Mouse (Mus musculus) lung, adult 2 months (tissue): ENCODE data around the gene 1600014C23Rik. TPM values are rescaled to one million over a fixed set of nuclear protein-coding genes. Genes with fewer than 3 reads are reported as not detected.

Experiments used
- DNase-seq: peaks from one replicate; pipeline ENCODE4 v3.0.0; 2022
- H3K4me1 ChIP-seq: fragments of 200-500 bp; 2 replicates; pipeline ENCODE4 v1.6.1; 2011; ENCODE audit warnings: low read length; ENCODE audit not compliant: control insufficient read depth, insufficient read depth
- H3K4me3 ChIP-seq: fragments of 200-500 bp; replicated peaks from 2 replicates; pipeline ENCODE3; 2011; ENCODE audit warnings: low read depth, mild to moderate bottlenecking, control low read depth, low read length; ENCODE audit errors: extremely low read depth
- CTCF ChIP-seq: fragments of 200-500 bp; IDR thresholded peaks from 2 replicates; pipeline ENCODE4 v1.5.1; 2011; ENCODE audit warnings: mild to moderate bottlenecking, low read length, control low read depth; ENCODE audit not compliant: insufficient read depth
- POLR2A ChIP-seq: fragments of 200-500 bp; IDR thresholded peaks from 2 replicates; pipeline ENCODE4 v1.6.1; 2011; ENCODE audit warnings: low read depth, mild to moderate bottlenecking, control low read depth, low read length, borderline replicate concordance; ENCODE audit errors: extremely low read depth
- WGBS: fragments of 180-500 bp; shearing (Covaris S2); methylation state at CpG from one replicate; pipeline ENCODE4 v1.1.7; 2018; 5-methylcytosine and 5-hydroxymethylcytosine counted together
- polyA plus RNA-seq: library from polyadenylated mRNA; depleted of rRNA; stranded (reverse); fragments of >200 nt; gene quantifications from 2 replicates; pipeline ENCODE4 v1.2.3, GENCODE M21; 2012

The 1600014C23Rik gene
- polyA plus RNA-seq, 1 experiment = not detected

- 6% methylated on average over 12 of the region's 12 CpGs for WGBS
- no peak for TF ChIP-seq CTCF
- no peak for TF ChIP-seq POLR2A
- H3K4me3 ChIP-seq = no peak overlapping the region
- H3K4me1 ChIP-seq = peaks cover 15% of the 10 kb centered on the region
- DNase-seq = peak; percentile 84
Observed at GRCm38 (mm10) chr17:45766735-45767535, 33.3 kb upstream of the 1600014C23Rik start.

GRCm38 (mm10) chr17:45765914-45766313 is 32.3 kb upstream of the 1600014C23Rik start:
- no peak for DNase-seq
- peaks cover 15% of the 10 kb centered on the region for H3K4me1 ChIP-seq
- no peak overlapping the region for H3K4me3 ChIP-seq
- no peak for TF ChIP-seq CTCF
- TF ChIP-seq POLR2A = no peak
- 80% methylated on average over 3 of the region's 3 CpGs for WGBS

GRCm38 (mm10) chr17:45763188-45763587 is 29.5 kb upstream of the 1600014C23Rik start:
- WGBS = 57% methylated on average over 8 of the region's 8 CpGs
- Histone ChIP-seq H3K4me3 (no peak overlapping the region), H3K4me1 (peaks cover 12% of the 10 kb centered on the region)
- DNase-seq = no peak
- TF ChIP-seq CTCF = no peak
- TF ChIP-seq POLR2A = no peak

DNA sequence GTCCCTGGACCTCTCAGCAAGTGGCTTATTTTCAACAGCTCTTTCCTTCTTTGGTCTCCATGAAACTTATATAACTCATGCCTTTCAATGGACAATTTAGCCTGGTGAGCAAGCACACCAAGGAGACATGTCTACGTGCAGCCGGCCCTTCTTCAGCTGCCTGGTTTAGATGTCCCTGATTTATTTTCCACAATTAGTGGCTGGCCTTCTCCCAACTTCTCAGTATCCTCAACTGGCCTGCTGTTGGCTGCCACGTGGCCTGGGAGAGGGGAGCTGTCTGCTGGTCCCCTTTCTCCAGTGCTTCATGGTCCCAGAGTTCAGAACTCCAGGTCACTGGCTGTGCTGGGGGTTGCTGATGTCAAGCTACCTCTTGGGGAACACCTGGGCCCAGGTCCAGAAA is 28.3 kb upstream of the 1600014C23Rik start:
- H3K4me1 ChIP-seq = peaks cover 8% of the 10 kb centered on the region
- no peak overlapping the region for H3K4me3 ChIP-seq
- 61% methylated on average over 3 of the region's 3 CpGs for WGBS
- no peak for TF ChIP-seq POLR2A
- no peak for TF ChIP-seq CTCF
- no peak for DNase-seq

DNA sequence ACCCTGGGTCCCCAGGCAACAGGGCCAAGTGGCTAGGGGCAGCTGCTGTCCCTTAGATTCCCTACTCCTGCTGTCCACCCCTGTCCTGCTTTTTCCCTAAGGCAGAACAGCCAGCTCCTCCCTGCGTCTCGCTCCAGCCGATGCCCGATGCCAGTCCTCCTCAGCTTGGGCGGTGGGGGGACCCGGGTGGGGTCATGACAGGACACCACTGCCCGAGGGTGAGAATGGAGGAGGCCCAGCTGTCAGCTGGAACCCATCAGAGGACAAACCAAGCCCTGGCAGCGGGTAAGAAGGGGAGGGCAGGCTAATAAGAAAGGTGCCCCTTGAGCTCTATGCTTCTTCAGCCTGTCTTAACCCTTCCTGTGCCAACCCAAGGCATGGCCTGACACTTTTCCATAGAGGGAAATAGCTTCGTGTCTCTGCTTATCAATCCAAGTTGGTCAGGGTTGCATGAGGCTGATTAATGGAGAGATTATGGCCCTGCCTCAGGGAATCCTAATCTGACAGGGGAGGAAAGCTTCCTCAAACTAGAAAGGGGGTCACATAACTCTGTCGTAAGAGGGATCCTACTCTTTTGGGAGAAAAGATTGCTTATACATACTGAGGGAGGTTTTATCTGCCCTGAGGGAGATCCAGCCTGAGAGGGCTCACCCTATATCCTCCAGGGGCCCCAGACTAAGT is 27.5 kb upstream of the 1600014C23Rik start:
- DNase-seq = no peak
- no peak for TF ChIP-seq POLR2A
- no peak for TF ChIP-seq CTCF
- Histone ChIP-seq H3K4me3 (no peak overlapping the region), H3K4me1 (peaks cover 3% of the 10 kb centered on the region; the same call in 1 of the 2 replicates)
- WGBS = 68% methylated on average over 10 of the region's 10 CpGs

GRCm38 (mm10) chr17:45759751-45760150 is 26.1 kb upstream of the 1600014C23Rik start:
- H3K4me1 ChIP-seq = 0 out of 2 replicates have a peak, but pooled peaks cover 2% of the 10 kb centered on the region
- no peak for DNase-seq
- no peak for TF ChIP-seq POLR2A
- no peak for TF ChIP-seq CTCF
- H3K4me3 ChIP-seq = no peak overlapping the region
- 78% methylated on average over 5 of the region's 5 CpGs for WGBS

- 73% methylated on average over 7 of the region's 7 CpGs for whole genome bisulfite sequencing
Observed at GRCm38 (mm10) chr17:45758808-45759207, 25.2 kb upstream of the 1600014C23Rik start.

DNA sequence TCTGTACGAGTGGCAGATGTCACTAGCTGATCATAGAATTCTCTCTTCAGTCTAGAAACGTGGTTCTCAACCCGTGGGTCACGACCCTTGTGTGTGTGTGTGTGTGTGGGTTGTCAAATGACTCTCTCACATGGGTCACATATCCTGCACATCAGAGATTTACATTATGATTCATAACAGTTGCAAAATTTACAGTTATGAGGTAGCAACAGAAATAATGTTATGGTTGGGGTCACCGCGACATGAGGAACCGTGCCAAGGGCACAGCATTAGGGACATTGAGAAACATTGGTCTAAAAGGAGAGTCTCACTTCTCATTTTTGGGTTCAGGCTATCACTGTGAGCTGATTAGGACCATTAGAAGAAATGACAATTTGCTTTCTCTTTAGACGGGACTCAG is 24.3 kb upstream of the 1600014C23Rik start:
- TF ChIP-seq CTCF (no peak), POLR2A (no peak)

More at GRCm38 (mm10) chr17:45758808-45759207, 25.2 kb upstream of the 1600014C23Rik start:
- no peak for TF ChIP-seq CTCF
- no peak for TF ChIP-seq POLR2A
- no peak for DNase-seq
- Histone ChIP-seq H3K4me1 (0 out of 2 replicates have a peak, but pooled peaks cover 2% of the 10 kb centered on the region), H3K4me3 (no peak overlapping the region)

DNA sequence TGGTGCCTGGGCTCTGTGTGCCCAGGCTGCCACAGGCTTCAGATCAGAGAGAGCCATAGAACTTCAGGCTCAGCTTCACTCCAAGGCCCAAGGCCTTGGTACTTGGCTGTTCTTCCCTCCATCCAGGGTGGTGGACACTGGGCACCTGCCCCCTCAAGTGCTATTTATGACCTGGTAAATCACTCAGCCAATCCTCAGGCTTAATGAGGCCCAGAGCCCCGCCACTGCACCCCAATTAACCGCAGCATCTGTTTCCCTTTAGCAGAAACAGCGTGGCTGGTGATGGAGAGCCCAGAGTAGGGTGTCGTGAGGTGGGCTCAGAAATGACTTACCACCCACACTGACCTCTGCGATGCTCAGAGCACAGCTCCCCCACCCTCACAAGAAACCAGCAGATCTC is 23.2 kb upstream of the 1600014C23Rik start:
- DNase-seq = no peak
- no peak overlapping the region for H3K4me3 ChIP-seq
- no peak for TF ChIP-seq CTCF
- TF ChIP-seq POLR2A = no peak
- 84% methylated on average over 5 of the region's 5 CpGs for WGBS
- H3K4me1 ChIP-seq = no peaks in the 10 kb centered on the region

More for the DNA sequence above, 24.3 kb upstream of the 1600014C23Rik start:
- DNase-seq = no peak
- WGBS = 61% methylated on average over 8 of the region's 8 CpGs
- 0 out of 2 replicates have a peak, but pooled peaks cover under 1% of the 10 kb centered on the region for H3K4me1 ChIP-seq
- no peak overlapping the region for H3K4me3 ChIP-seq
